Mouse (Mus musculus) ovary, postnatal 14 days (tissue): ENCODE measurements around the gene Pomt2.

ENCODE experiments used
- DNase-seq: peaks from one replicate; pipeline ENCODE4 v3.0.0; 2022; ENCODE audit warnings: low spot score

Gene Pomt2

GRCm38 (mm10) chr12:87130224-87130623 is 17.5 kb downstream of the Pomt2 start:
- DNase-seq: no peak

GRCm38 (mm10) chr12:87127256-87127655 is 20.5 kb downstream of the Pomt2 start:
- no peak for DNase-seq

GRCm38 (mm10) chr12:87121918-87122589 is 25.7 kb downstream of the Pomt2 start:
- no peak for DNase-seq

- DNase-seq: no peak
These were observed 40.3 kb downstream of the Pomt2 start for GRCm38 (mm10) chr12:87107357-87107977.

DNA sequence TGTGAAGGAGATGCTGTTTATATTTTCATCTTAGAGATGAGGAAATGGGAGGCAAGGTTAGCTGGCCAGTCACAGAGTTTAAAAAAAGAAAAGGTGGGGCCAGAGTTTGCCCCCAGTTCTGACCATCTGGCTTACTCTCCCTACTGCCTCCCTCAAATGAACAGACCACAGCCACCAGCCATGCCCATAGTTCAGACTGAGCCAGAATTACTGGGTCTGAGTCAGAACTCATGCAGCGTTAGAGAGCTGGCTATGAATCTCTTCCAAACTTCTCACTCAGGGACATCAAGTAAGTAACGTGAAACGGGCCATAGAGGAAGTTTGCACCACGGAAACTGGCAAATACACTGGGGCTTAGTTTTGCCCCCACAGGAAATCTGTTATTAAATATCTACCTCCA is 43.0 kb downstream of the Pomt2 start:
- DNase-seq: no peak

DNA sequence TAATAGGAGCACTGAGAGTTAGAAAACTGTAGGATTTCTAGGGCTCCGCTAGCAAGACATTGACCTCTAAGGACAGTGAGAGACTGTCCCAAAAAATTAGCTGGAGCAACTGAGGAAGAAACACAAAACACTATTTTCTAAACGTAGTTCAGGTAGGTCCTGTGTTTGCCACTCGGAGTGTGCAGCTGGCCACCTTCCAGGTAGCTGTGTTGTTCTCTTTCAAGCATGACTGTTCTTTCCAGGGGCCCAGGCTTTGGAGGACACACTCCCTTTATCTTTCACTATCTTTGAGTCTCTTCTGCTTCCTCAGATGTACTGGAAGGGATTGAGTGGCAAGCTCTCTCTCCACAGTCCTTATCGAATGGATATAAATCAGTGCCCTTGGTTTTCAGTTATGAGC is 44.3 kb downstream of the Pomt2 start:
- DNase-seq: no peak

DNA sequence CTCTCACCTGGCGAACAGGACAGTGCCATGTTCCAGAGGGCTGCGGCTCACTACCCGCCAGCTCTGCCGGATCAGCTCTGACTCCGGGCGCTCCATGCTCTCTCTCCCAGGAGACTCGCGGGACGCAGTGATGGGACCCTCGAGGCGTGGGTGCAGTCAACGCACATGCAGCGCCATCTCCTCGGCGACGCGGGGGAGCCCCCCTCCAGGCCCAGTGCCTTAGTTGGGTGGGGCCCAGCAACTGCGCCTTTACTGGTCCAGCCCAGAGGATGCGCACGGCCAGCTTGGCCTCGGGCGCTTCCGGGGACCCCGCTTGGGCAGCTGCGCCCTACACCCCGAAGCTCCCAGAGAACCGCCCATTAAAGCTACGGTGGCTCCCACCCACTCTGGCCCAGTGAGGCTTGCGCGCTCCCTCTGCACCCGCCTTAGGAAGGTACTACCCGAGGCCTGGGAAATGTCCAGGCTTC is 45.6 kb downstream of the Pomt2 start, which contains the start of gene Ngb:
Ngb (minus strand) TSS at position 375 of the 467 bp plus-strand sequence.
- DNase-seq: no peak

GRCm38 (mm10) chr12:87100331-87100730 is 47.4 kb downstream of the Pomt2 start:
- no peak for DNase-seq

GRCm38 (mm10) chr12:87093671-87094070 is 54.1 kb downstream of the Pomt2 start:
- DNase-seq: no peak

DNA sequence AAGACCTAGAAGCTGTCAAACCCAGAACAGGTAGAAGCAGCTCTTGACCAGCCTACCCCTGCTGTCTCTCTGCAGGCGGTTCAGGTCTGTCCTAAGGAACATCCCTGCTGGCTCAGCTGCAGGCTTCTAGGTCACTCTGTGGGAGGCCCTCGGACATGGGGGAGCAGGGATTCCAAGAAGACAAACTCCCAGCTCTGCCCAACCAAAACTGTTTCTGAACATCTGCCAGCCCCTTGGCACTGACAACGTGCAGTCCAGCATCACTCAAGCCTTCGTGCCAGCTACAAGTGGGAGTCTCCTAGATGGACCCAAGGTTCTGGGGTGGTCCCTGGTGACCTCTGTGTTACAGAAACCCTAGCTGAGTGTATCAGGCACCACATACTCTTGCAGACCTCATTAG is 54.5 kb downstream of the Pomt2 start:
- peak; percentile 45 for DNase-seq

DNA sequence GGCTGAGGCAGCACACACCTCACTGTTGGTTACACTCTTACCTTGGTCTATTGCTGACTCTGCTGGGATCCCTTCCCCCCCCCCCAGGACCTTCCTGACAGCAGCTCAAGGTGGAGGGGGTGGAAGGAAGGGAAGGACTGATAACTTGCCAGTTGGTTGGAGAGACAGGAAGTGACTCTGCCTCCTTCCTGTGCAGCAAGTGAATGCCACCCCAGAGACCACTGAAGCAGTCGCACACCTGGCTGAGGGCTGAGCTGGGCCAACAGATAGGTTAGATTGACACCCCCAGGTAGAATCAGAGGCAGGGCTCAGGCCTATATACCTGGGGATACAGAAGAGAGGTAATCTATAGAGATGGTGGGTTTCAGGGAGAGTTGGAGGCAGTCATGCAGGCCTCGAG is 55.9 kb downstream of the Pomt2 start:
- no peak for DNase-seq

DNA sequence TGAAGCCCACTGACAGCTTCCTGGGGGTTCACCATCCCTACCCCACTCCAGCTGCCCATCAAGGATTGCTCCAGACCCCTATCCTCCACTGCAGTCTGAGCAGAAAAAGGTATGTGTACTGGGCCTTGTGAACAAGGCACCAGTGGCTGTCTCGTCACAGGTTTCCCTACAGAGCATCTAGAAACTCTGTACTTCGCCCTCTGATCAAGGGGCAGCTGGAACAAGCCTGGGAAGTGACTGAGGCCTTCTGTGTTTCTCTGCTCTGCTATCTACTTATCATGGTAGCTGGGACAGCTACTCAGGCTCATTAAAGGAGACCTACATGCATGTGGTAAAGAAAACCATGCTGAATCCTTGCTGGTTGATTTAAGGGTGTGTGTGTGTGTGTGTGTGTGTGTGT is 58.1 kb downstream of the Pomt2 start:
- no peak for DNase-seq

DNA sequence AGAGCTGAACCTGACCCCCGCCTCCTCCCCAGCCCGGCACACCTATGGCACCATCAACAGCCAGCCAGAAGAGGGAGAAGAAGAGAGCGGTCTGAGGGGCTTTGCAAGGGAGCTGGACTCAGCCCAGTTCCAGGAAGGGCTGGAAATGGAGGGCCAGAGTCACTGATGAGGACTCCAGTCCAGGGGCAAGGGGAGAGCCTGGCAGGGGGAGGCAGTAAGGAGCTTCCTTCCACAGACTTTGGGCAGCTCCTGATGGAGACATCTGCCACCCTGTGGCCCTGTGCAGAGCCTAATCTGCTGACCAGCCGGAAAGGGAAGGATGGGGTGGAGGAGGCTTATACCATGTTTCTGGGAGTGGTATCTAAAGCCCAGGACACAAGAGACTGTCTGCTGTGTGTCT is 58.5 kb downstream of the Pomt2 start:
- no peak for DNase-seq

- DNase-seq: no peak
These were observed 59.4 kb downstream of the Pomt2 start for GRCm38 (mm10) chr12:87088331-87088730.

DNA sequence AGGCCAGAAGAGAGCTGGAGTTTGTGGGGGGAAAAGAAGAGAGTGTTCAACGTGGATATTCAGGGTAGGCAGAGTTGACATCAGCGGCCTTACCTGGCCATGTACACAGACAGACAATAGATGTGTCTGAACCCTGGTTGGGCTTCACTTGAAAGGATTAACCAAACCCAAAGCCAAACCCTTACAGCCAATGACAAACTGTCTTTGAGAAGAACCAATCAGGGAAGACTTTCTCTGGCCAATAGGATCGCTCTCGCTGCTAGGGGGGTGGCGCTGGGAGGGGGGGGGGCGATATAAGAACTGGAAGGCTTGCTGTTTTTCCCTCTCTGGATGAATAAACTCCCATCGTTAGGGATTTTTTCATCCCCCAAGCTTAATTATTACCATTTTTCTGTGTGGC is 60.5 kb downstream of the Pomt2 start:
- no peak for DNase-seq

GRCm38 (mm10) chr12:87082797-87083196 is 65.0 kb downstream of the Pomt2 start:
- no peak for DNase-seq

- no peak for DNase-seq
These were observed 71.2 kb downstream of the Pomt2 start for GRCm38 (mm10) chr12:87076610-87077009.

- no peak for DNase-seq
These were observed 77.2 kb downstream of the Pomt2 start for GRCm38 (mm10) chr12:87070520-87070919.

GRCm38 (mm10) chr12:87066429-87066828 is 81.3 kb downstream of the Pomt2 start:
- DNase-seq: no peak

DNA sequence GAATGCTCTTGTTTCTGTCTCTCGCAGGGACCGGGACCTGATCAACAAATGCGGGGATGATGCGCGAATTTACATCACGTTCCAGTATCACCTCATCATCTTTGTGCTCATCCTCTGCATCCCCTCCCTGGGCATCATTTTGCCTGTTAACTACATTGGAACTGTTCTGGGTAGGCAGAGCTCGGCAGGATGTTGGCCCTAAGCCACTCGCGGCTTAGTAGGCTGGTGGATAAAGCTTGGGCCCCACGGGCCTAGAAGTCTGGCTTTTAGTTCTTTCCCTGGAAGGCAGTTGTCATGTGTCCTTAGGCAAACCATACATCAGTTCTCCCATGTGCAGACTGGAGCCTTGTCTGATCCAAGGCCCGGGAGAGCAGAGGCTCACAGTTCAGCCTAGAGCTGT is 82.3 kb downstream of the Pomt2 start:
- no peak for DNase-seq

- no peak for DNase-seq
These were observed 90.7 kb downstream of the Pomt2 start for GRCm38 (mm10) chr12:87057066-87057465.
